Mouse (Mus musculus) limb, embryonic 13.5 days (tissue): ENCODE measurements around the gene Krt73. TPM values are rescaled to one million over a fixed set of nuclear protein-coding genes. Genes with fewer than 3 reads are reported as not detected.

Experiments used
- ATAC-seq: fragments of 200-750 bp; cut with Nextera tagmentation; 2 replicates; pipeline ENCODE4 v1.8.0; 2017; ENCODE audit warnings: low read depth, moderate number of reproducible peaks, moderate TSS enrichment; ENCODE audit not compliant: low FRiP score
- H3K27ac ChIP-seq: fragments of 300-500 bp; sonication (generic); 2 replicates; pipeline ENCODE4 v1.5.1; 2015; ENCODE audit warnings: inconsistent platforms, mild to moderate bottlenecking, moderate library complexity
- H3K27me3 ChIP-seq: fragments of 300-500 bp; sonication (generic); 2 replicates; pipeline ENCODE4 v1.6.1; 2015; ENCODE audit warnings: mild to moderate bottlenecking, inconsistent platforms
- H3K36me3 ChIP-seq: fragments of 300-500 bp; sonication (generic); 2 replicates; pipeline ENCODE4 v1.6.1; 2015; ENCODE audit warnings: inconsistent platforms, mild to moderate bottlenecking, moderate library complexity
- H3K4me1 ChIP-seq: fragments of 300-500 bp; sonication (generic); 2 replicates; pipeline ENCODE4 v1.6.1; 2015; ENCODE audit warnings: inconsistent platforms
- H3K4me2 ChIP-seq: fragments of 300-500 bp; sonication (generic); replicated peaks from 2 replicates; pipeline ENCODE4 v1.6.1; 2015; ENCODE audit warnings: inconsistent platforms, mild to moderate bottlenecking, moderate library complexity
- H3K4me3 ChIP-seq: fragments of 300-500 bp; sonication (generic); 2 replicates; pipeline ENCODE4 v1.5.1; 2015; ENCODE audit warnings: moderate library complexity, mild to moderate bottlenecking, inconsistent platforms
- H3K9ac ChIP-seq: fragments of 300-500 bp; sonication (generic); 2 replicates; pipeline ENCODE4 v1.6.1; 2015; ENCODE audit warnings: mild to moderate bottlenecking, inconsistent platforms
- H3K9me3 ChIP-seq: fragments of 300-500 bp; sonication (generic); 2 replicates; pipeline ENCODE4 v1.6.1; 2016; ENCODE audit warnings: inconsistent platforms
- WGBS: fragments of 180-500 bp; shearing (Covaris S2); methylation state at CpG from one replicate; pipeline ENCODE4 v1.1.7; 2015; 5-methylcytosine and 5-hydroxymethylcytosine counted together
- polyA plus RNA-seq: library from polyadenylated mRNA; unstranded; fragments of >200 nt; fragmentation: Nextera tagmentation; extraction: Ambion mirVana; gene quantifications from 2 replicates; pipeline ENCODE4 v1.2.1, GENCODE M21; 2015

Krt73 gene
- polyA plus RNA-seq, 1 experiment from 2014 or later = not detected

- Histone ChIP-seq H3K4me2 (no peak overlapping the region), H3K27ac (no peak overlapping the region), H3K9me3 (no peaks in the 10 kb centered on the region), H3K9ac (no peak overlapping the region), H3K4me1 (no peaks in the 10 kb centered on the region), H3K4me3 (no peak overlapping the region), H3K36me3 (no peaks in the 10 kb centered on the region), H3K27me3 (0 out of 2 replicates have a peak, but pooled peaks cover 10% of the 10 kb centered on the region)
- ATAC-seq = no peak
- 84% methylated on average over 10 of the region's 10 CpGs for WGBS
Observed at GRCm38 (mm10) chr15:101773420-101773819, 28.7 kb downstream of the Krt73 start.

- Histone ChIP-seq H3K9ac (no peak overlapping the region), H3K27ac (no peak overlapping the region), H3K4me1 (no peaks in the 10 kb centered on the region), H3K4me2 (no peak overlapping the region), H3K36me3 (no peaks in the 10 kb centered on the region), H3K4me3 (no peak overlapping the region), H3K9me3 (no peaks in the 10 kb centered on the region), H3K27me3 (0 out of 2 replicates have a peak, but pooled peaks cover 10% of the 10 kb centered on the region)
- 6% methylated on average over 5 of the region's 5 CpGs for WGBS
- peak; percentile 74; the same call in 1 of the 2 replicates for ATAC-seq
Observed at GRCm38 (mm10) chr15:101772711-101773081, 29.4 kb downstream of the Krt73 start.

- no peak for ATAC-seq
- 63% methylated on average over 5 of the region's 5 CpGs for WGBS
- H3K4me1 ChIP-seq = no peaks in the 10 kb centered on the region
- H3K36me3 ChIP-seq = no peaks in the 10 kb centered on the region
- no peak overlapping the region for H3K4me3 ChIP-seq
- no peak overlapping the region for H3K4me2 ChIP-seq
- no peaks in the 10 kb centered on the region for H3K9me3 ChIP-seq
- H3K9ac ChIP-seq = no peak overlapping the region
- 0 out of 2 replicates have a peak, but pooled peaks cover 10% of the 10 kb centered on the region for H3K27me3 ChIP-seq
- H3K27ac ChIP-seq = no peak overlapping the region
Observed at GRCm38 (mm10) chr15:101772080-101772710, 30.0 kb downstream of the Krt73 start.

- Histone ChIP-seq H3K4me1 (no peaks in the 10 kb centered on the region), H3K36me3 (no peaks in the 10 kb centered on the region), H3K4me2 (no peak overlapping the region), H3K4me3 (no peak overlapping the region), H3K9me3 (no peaks in the 10 kb centered on the region), H3K27me3 (0 out of 2 replicates have a peak, but pooled peaks cover 10% of the 10 kb centered on the region), H3K27ac (no peak overlapping the region), H3K9ac (no peak overlapping the region)
- 56% methylated on average over 8 of the region's 8 CpGs for WGBS
- ATAC-seq = no peak
Observed at GRCm38 (mm10) chr15:101770226-101770625, 31.9 kb downstream of the Krt73 start.

Other genes with a start within 250 kb of the Krt73 start
- 0.08 TPM in 1 of 2 replicates, not detected in the other for gene Krt90, start 239.4 kb downstream of the Krt73 start, polyA plus RNA-seq
- 0.31 and 0.52 TPM in 2 replicates for gene Krt75, start 228.4 kb downstream of the Krt73 start, polyA plus RNA-seq
- not detected in 2 replicates for gene Gm5414, start 174.2 kb downstream of the Krt73 start, polyA plus RNA-seq
- gene Gm5478, start 155.0 kb downstream of the Krt73 start, polyA plus RNA-seq = not detected in 2 replicates
- not detected in 2 replicates for gene Krt6b, start 122.1 kb downstream of the Krt73 start, polyA plus RNA-seq
- 1.1 and 1.7 TPM in 2 replicates for gene Krt6a, start 108.0 kb downstream of the Krt73 start, polyA plus RNA-seq
- gene Krt5, start 89.4 kb downstream of the Krt73 start, polyA plus RNA-seq = 199 and 235 TPM in 2 replicates
- not detected in 2 replicates for gene Krt71, start 59.2 kb downstream of the Krt73 start, polyA plus RNA-seq
- gene Krt72, start 15.9 kb downstream of the Krt73 start, polyA plus RNA-seq = 0.11 and 0.49 TPM in 2 replicates
- gene Krt2, start 15.8 kb upstream of the Krt73 start, polyA plus RNA-seq = 0.47 and 0.57 TPM in 2 replicates
- 13.3 and 15.8 TPM in 2 replicates for gene Krt1, start 48.4 kb upstream of the Krt73 start, polyA plus RNA-seq
- gene Krt77, start 67.4 kb upstream of the Krt73 start, polyA plus RNA-seq = 0.25 and 0.31 TPM in 2 replicates
- gene Krt76, start 90.6 kb upstream of the Krt73 start, polyA plus RNA-seq = not detected in 2 replicates
- 4.1 and 6.3 TPM in 2 replicates for gene Krt4, start 122.4 kb upstream of the Krt73 start, polyA plus RNA-seq
- gene Krt79, start 138.0 kb upstream of the Krt73 start, polyA plus RNA-seq = 0.15 and 0.20 TPM in 2 replicates
- 0.06 TPM in 1 of 2 replicates, not detected in the other for gene Krt78, start 151.9 kb upstream of the Krt73 start, polyA plus RNA-seq
- 7.3 and 7.8 TPM in 2 replicates for gene Krt8, start 202.1 kb upstream of the Krt73 start, polyA plus RNA-seq
- gene Krt18, start 225.8 kb upstream of the Krt73 start, polyA plus RNA-seq = 20.9 and 21.2 TPM in 2 replicates